Mouse (Mus musculus) forebrain, embryonic 13.5 days (tissue): ENCODE measurements at regions not wholly inside any gene's neighbourhood (a gene's known extent, or its start where the extent isn't known, plus 50 kb on each side); places are given as distances from the start of the nearest gene placed in this dataset.
A peak's percentile ranks its signal among the peaks of the same experiment; 100 is the strongest.

Source experiments
- ATAC-seq: fragments of 200-750 bp; cut with Nextera tagmentation; 2 replicates; pipeline ENCODE4 v1.8.0; 2017
- H3K27ac ChIP-seq: fragments of 300-500 bp; sonication (generic); 2 replicates; pipeline ENCODE4 v1.5.1; 2015; ENCODE audit warnings: inconsistent platforms, mild to moderate bottlenecking, moderate library complexity
- H3K27me3 ChIP-seq: fragments of 300-500 bp; sonication (generic); 2 replicates; pipeline ENCODE4 v1.6.1; 2015; ENCODE audit warnings: mild to moderate bottlenecking, inconsistent platforms
- H3K36me3 ChIP-seq: fragments of 300-500 bp; sonication (generic); 2 replicates; pipeline ENCODE4 v1.6.1; 2015; ENCODE audit warnings: mild to moderate bottlenecking, inconsistent platforms; ENCODE audit not compliant: poor library complexity, severe bottlenecking
- H3K4me1 ChIP-seq: fragments of 300-500 bp; sonication (generic); 2 replicates; pipeline ENCODE4 v1.6.1; 2015; ENCODE audit warnings: inconsistent platforms
- H3K4me2 ChIP-seq: fragments of 300-500 bp; sonication (generic); 2 replicates; pipeline ENCODE4 v1.6.1; 2015; ENCODE audit warnings: inconsistent platforms, mild to moderate bottlenecking, moderate library complexity
- H3K4me3 ChIP-seq: fragments of 300-500 bp; sonication (generic); 2 replicates; pipeline ENCODE4 v1.5.1; 2015; ENCODE audit warnings: mild to moderate bottlenecking, inconsistent platforms
- H3K9ac ChIP-seq: fragments of 300-500 bp; sonication (generic); 2 replicates; pipeline ENCODE4 v1.6.1; 2015; ENCODE audit warnings: mild to moderate bottlenecking, inconsistent platforms
- H3K9me3 ChIP-seq: fragments of 300-500 bp; sonication (generic); replicated peaks from 2 replicates; pipeline ENCODE4 v1.6.1; 2016; ENCODE audit warnings: inconsistent platforms
- WGBS: fragments of 180-500 bp; shearing (Covaris S2); methylation state at CpG from one replicate; pipeline ENCODE4 v1.1.7; 2015; 5-methylcytosine and 5-hydroxymethylcytosine counted together

GRCm38 (mm10) chr14:104644626-104645025 lies 122.2 kb upstream of the Rnf219 start:
- 77% methylated on average over 4 of the region's 4 CpGs for WGBS
- H3K4me3 ChIP-seq, result no peak overlapping the region
- no peaks in the 10 kb centered on the region for H3K36me3 ChIP-seq
- peaks cover 26% of the 10 kb centered on the region for H3K4me1 ChIP-seq
- peak overlapping the region; percentile 31 for H3K27ac ChIP-seq
- H3K9me3 ChIP-seq, result no peaks in the 10 kb centered on the region
- no peak overlapping the region for H3K9ac ChIP-seq
- peak; percentile 73 for ATAC-seq
- H3K27me3 ChIP-seq, result no peaks in the 10 kb centered on the region
- no peak overlapping the region for H3K4me2 ChIP-seq

GRCm38 (mm10) chr14:104642783-104643182 lies 120.3 kb upstream of the Rnf219 start:
- 0 out of 2 replicates have a peak, but pooled peaks have one; percentile 6 for ATAC-seq
- Histone ChIP-seq H3K27me3 (no peaks in the 10 kb centered on the region), H3K36me3 (no peaks in the 10 kb centered on the region), H3K4me3 (no peak overlapping the region), H3K4me2 (no peak overlapping the region), H3K4me1 (peaks cover 30% of the 10 kb centered on the region), H3K9me3 (no peaks in the 10 kb centered on the region), H3K27ac (no peak overlapping the region), H3K9ac (no peak overlapping the region)
- 73% methylated on average over 6 of the region's 6 CpGs for WGBS

GRCm38 (mm10) chr14:104639300-104639699 lies 116.9 kb upstream of the Rnf219 start:
- peak; percentile 61; the same call in 1 of the 2 replicates for ATAC-seq
- H3K9me3 ChIP-seq, result no peaks in the 10 kb centered on the region
- no peak overlapping the region for H3K27ac ChIP-seq
- H3K4me3 ChIP-seq, result no peak overlapping the region
- H3K27me3 ChIP-seq, result no peaks in the 10 kb centered on the region
- peaks cover 30% of the 10 kb centered on the region for H3K4me1 ChIP-seq
- H3K36me3 ChIP-seq, result no peaks in the 10 kb centered on the region
- 0 out of 2 replicates have a peak overlapping the region, but pooled peaks have one; percentile 2 for H3K4me2 ChIP-seq
- WGBS, result 22% methylated on average over 7 of the region's 7 CpGs
- no peak overlapping the region for H3K9ac ChIP-seq

GRCm38 (mm10) chr14:104611467-104611866 lies 89.0 kb upstream of the Rnf219 start:
- Histone ChIP-seq H3K36me3 (no peaks in the 10 kb centered on the region), H3K9ac (no peak overlapping the region), H3K27ac (no peak overlapping the region), H3K9me3 (no peaks in the 10 kb centered on the region), H3K4me1 (peaks cover 10% of the 10 kb centered on the region), H3K27me3 (no peaks in the 10 kb centered on the region), H3K4me2 (no peak overlapping the region), H3K4me3 (no peak overlapping the region)
- WGBS, result 87% methylated on average over 3 of the region's 3 CpGs
- peak; percentile 72 for ATAC-seq

- ATAC-seq, result no peak
- Histone ChIP-seq H3K27me3 (no peaks in the 10 kb centered on the region), H3K4me1 (peaks cover 10% of the 10 kb centered on the region), H3K9me3 (no peaks in the 10 kb centered on the region), H3K4me2 (no peak overlapping the region), H3K9ac (no peak overlapping the region), H3K4me3 (no peak overlapping the region), H3K36me3 (no peaks in the 10 kb centered on the region), H3K27ac (no peak overlapping the region)
- 79% methylated on average over 4 of the region's 4 CpGs for WGBS
Measured at GRCm38 (mm10) chr14:104610378-104610777, 87.9 kb upstream of the Rnf219 start.

- WGBS, result 87% methylated on average over 3 of the region's 3 CpGs
- no peaks in the 10 kb centered on the region for H3K4me1 ChIP-seq
- ATAC-seq, result no peak
Measured at GRCm38 (mm10) chr14:104594851-104595250, 72.4 kb upstream of the Rnf219 start.

More at GRCm38 (mm10) chr14:104594851-104595250, 72.4 kb upstream of the Rnf219 start:
- Histone ChIP-seq H3K4me2 (no peak overlapping the region), H3K9ac (no peak overlapping the region), H3K27ac (no peak overlapping the region), H3K4me3 (no peak overlapping the region), H3K36me3 (no peaks in the 10 kb centered on the region), H3K27me3 (no peaks in the 10 kb centered on the region), H3K9me3 (peaks cover 3% of the 10 kb centered on the region; the same call in 1 of the 2 replicates)
